Mouse (Mus musculus) adrenal gland, postnatal 36 days (tissue): ENCODE results near the gene Klrb1a. TPM values are rescaled to one million over a fixed set of nuclear protein-coding genes. Genes with fewer than 3 reads are reported as not detected.
A peak's percentile ranks its signal among the peaks of the same experiment; 100 is the strongest.

Source experiments
- DNase-seq, 2 experiments: peaks; one replicate each; pipeline ENCODE4 v3.0.0; 2021; ENCODE audit warnings: mixed read lengths in 1 of 2
- total RNA-seq, 2 experiments: library from RNA; stranded (reverse); gene quantifications; 2 replicates each; pipeline ENCODE4 v1.2.3; 2021

Gene Klrb1a
- total RNA-seq, 2 experiments from 2014 or later = not detected

DNA sequence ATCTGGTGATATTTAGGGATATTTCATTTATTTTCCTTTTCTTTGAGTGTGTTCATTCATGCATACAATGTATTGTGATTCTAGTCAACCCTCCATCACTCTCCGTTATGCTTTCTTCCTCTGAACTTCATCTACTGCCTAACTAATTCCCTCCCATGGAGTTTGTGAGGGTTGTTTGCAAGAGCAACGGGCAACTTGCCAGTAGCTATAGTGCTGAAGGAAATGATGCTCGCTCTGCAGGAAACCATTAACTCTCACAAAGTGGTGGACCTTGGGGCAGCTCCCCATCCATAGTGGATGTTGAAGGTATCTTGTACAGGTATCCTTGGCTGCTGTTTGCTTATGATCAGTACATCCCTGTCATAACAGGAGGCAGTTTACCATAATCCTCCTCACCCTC is 21.3 kb downstream of the Klrb1a start:
- no peak for DNase-seq

DNA sequence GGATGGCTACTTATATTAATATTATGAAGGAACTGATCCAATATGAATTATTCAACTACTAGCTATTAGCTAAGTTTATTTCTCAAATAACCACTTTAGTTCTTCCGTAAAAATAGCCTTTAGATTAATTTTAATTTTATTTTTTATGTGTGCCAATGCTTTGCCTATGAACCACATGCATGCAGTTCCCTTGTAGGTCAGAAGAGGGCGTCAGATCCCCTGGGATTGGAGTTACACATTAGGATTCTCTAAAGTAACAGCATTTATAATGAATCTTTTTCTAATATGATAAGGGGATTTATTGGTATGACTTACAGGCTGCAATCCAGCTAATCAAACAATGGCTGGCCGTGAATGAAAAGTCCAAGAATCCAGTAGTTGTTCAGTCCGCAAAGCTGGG is 23.8 kb downstream of the Klrb1a start:
- peak in 1 of 2 experiments; percentile 16 for DNase-seq

DNA sequence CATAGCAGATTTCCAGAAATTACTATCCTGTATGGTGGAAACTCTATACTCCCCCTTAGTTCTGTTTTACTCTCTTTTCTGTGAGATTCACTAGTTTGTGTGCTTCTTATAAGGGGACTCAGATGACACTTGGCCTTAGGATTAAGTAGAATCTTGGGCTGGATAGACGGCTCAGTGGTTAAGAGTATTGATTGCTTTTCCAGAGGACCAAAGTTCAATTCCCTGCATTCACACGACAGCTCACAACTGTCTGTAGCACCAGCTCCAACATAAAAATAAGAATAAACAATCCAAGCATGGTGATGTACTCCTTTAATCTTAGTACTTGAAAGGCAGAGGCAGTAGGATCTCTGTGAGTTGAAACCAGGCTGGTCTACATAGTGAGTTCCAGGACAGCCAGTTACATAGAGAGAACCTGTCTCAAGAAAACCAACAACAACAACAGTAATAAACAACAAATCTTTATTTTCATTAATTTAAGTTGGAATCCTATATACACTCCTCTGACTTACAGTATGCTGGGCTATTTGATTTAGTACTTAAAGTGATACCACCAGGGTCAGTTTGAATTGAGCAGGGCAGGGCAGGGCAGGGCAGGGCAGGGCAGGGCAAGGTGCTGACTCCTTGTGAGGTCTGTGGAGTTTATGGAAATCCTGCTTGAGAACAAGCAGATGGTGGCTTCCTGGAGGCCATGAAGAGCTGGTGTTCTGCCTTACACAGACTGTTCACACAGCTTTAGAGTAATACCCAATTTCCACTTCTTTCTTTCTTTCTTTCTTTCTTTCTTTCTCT is 24.9 kb downstream of the Klrb1a start:
- DNase-seq = no peak

DNA sequence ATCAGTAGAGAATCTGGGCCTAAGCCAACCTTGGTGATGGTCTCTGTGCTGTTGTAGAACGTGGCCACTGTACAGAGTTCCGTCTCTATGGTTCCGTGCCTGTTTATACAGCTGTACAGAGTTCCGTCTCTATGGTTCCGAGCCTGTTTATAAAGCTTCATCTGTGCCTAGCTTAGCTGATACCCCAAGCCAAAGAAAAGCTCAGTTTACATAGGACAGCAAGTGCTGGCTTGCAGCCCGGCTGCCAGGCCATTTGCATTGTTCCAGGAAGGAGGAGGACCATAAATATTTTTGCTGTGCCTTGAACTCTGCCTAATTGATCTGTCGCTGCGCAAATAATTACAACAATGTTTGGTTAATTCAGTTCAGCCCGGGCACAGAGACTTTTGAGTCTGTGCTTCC is 26.2 kb downstream of the Klrb1a start:
- DNase-seq = peak; percentile 55 to 60

DNA sequence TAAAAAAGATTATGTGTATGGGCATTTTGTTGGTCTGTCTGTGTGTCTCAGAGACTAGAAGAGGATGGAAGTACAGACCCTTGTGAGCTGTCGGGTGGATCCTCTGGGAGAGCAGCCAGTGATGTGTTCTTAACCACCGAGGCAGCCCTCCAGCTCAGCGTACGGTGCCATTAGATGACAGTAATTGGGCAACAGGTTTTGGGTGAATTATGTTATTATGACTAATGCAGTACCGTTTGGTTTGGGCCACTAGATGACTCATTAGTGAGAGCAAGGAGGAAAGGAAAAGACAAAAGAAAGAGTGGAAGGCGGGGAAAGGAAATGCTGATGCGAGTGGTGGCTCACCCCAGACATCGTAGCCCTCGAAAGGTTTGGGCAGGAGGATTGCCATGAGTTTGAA is 28.7 kb downstream of the Klrb1a start:
- peak; percentile 31 to 45 for DNase-seq

DNA sequence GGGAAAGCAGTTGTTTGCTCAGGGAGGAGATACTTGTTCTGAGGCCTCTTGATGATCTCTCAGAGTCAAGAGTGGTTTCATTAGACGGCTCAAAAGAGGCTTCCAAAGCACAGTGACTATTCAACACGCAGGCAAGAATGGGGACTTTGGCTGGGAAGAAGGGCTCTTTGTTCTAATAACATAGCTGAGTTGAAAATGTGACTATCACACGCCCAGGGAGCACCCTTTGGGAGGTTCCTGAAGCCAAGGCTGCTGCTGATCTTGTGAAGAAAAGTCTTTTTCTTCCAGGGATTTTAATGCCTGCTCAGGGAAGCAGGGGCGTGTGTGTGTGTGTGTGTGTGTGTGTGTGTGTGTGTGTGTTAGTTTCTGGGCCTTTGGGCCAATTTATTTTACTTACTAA is 33.9 kb downstream of the Klrb1a start:
- no peak for DNase-seq

DNA sequence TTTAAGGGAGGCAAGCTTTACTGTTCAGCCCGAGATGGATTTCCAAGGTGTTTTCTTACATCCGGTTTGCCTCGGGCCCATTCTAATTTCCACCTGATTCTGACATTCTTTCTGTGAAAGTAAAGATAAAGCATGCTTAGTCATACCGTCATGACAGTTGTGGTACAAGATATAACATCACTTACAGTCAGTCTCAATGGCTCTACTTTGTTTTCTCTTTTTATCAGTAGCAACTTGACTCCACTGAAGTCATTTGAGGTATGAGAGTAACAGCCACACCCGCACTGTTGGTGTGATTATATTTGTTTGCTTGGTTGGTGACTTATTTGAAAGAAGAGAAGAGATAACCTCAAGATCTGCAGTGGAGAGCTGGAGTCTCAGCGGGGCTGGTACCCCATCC is 35.7 kb downstream of the Klrb1a start:
- no peak for DNase-seq

DNA sequence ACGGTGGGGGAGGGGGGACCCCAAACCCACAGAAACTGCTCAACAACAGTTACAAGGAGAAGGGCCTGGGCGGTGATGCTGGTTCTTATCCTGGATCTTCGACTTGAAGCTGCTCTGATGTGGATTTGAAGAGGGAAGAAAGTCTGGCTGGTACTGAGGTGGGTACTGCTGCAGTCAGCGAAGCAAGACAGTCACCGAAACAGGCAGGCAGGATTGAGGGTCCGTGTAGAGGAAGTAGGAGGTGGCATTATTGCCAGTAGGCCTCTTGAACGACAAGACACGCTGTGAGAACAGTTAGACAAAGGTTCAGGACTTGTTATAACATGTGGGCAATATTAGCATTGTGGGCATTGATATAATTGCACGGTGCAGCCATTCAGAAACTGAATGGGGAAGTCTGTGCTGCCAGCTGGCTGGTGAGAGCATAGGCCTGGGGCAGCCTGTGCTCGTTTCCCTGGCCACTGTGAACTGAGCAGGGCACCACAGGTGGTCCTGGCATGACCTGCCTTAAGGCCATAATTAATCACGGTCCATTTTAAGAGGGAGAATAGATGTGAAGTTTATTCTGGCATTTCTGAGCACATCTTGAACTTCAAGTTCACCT is 37.6 kb downstream of the Klrb1a start:
- DNase-seq = no peak

DNA sequence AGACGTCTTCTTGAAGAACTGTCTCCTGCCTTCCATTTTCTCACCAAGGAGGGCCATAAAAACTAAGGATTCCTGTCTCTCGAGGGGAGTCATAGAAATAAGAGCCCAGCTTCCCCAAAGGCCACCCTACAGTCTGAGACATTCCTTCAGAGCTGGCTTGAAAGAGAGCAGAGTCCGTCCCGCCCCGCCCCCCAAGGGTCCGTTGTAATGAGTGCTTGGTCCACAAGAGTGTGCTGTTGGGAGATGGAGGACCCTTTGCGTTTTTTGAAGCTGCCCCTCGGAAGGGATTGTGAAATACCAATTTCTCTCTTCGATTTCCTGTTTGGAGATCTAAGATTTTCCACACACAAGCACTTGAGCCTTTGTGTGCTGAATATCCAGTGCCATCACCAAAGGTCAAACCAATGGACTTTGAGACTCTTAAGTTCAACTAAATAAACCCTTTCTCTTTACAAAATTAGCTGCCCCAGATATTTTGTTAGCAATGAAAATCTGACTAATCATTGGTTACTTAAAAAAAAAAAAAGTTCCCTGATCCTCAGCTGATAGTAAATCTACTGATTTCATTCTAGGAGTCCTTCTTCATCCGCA is 39.2 kb downstream of the Klrb1a start:
- DNase-seq = peak in 1 of 2 experiments; percentile 12

DNA sequence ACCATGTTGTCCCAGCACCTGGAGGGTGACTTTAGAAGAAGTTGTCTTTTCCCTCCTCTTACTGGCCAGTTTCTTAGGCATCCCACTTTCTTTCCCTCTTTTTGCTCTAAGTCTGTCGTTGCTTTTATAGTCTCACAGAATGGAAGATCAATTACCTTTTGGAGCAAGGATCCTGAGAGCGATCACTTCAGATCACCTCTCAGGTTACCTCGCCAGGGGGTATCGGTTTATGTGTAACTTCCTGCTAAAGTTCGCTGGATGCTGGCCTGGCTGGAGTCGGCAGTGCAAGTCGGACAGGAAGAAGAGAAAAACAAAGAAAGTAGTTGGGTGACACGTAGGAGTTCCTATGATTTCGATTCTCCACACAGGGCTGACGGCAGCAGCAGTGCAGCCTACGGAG is 41.8 kb downstream of the Klrb1a start, which contains the start of gene A2ml1:
TSS of gene A2ml1 (minus strand) at position 101 of the 400 bp plus-strand sequence.
- DNase-seq = no peak

DNA sequence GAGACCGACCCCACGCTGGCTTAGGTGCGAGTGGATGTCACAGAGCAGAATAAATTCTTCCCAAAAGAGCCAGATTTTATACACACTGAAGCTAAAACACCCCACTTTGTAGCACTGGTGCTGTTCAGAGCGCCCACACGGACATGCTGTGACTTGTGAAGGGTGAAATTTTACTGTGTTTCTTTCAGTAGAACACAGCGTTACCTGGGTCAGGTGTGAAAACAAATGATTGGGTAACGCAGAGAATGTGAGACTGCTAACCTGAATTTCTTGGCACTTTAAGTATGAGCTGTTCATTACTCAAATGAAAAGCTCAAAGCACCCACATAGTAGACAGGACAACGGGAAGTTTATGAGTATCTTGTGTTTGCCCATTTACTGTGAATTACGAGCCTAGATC is 46.0 kb downstream of the Klrb1a start:
- DNase-seq = no peak

DNA sequence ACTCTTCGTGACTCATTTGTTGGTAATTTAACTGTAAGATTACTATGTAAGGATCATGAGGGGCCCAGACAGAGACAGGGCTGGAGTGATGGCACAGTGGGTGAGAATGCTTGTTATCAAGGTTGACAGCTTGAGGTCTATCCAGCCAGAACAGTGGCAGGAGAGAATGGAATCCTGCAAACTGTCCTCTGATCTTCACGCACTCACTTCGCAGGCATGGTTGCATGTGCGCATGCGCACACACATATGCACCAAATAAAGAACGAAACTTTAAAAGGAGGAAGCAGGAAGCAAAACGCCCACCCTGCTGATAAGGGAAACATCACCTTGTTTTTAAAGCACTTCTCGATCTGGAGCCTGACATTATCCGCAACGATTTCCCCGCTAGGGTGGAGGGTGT is 56.7 kb downstream of the Klrb1a start:
- DNase-seq = no peak

Other genes with a start within 250 kb of the Klrb1a start
- not detected for gene Tex52, start 248.1 kb downstream of the Klrb1a start, total RNA-seq
- gene Gm44596, start 248.0 kb downstream of the Klrb1a start, total RNA-seq = not detected
- 1 to 10 TPM; 1.1 to 2.4 TPM for gene Nrip2, start 224.2 kb downstream of the Klrb1a start, total RNA-seq
- gene Itfg2, start 198.6 kb downstream of the Klrb1a start, total RNA-seq = 10 to 100 TPM; 23.8 to 28.6 TPM
- gene Fkbp4, start 184.9 kb downstream of the Klrb1a start, total RNA-seq = 100 to 1,000 TPM; 222 to 269 TPM
- gene Pzp, start 96.8 kb downstream of the Klrb1a start, total RNA-seq = 1 to 10 TPM in 1 of 2 experiments, under 1 TPM in 1; 0.26 to 1.9 TPM
- gene A2ml1, start 41.9 kb downstream of the Klrb1a start, total RNA-seq = not detected
- under 1 TPM in 1 of 2 experiments, not detected in 1; 0.56 TPM for gene Clec2h, start 38.9 kb upstream of the Klrb1a start, total RNA-seq
- not detected for gene Klrb1, start 99.5 kb upstream of the Klrb1a start, total RNA-seq
- under 1 TPM; 0.16 to 0.20 TPM for gene Klrb1c, start 165.7 kb upstream of the Klrb1a start, total RNA-seq
- not detected for gene Gm44511, start 202.8 kb upstream of the Klrb1a start, total RNA-seq
- gene Klrb1b, start 202.8 kb upstream of the Klrb1a start, total RNA-seq = under 1 TPM in 1 of 2 experiments, not detected in 1; 0.23 TPM